Mouse (Mus musculus) embryonic facial prominence, embryonic 11.5 days (tissue): ENCODE measurements around the gene Isl2. TPM values are rescaled to one million over a fixed set of nuclear protein-coding genes. Genes with fewer than 3 reads are reported as not detected.

Source experiments
- ATAC-seq: fragments of 200-750 bp; cut with Nextera tagmentation; replicated peaks from 2 replicates; pipeline ENCODE4 v1.8.0; 2017; ENCODE audit warnings: low read depth; ENCODE audit not compliant: insufficient number of reproducible peaks, low FRiP score, low TSS enrichment
- DNase-seq: peaks from one replicate; pipeline ENCODE4 v3.0.0-alpha.2; 2015; ENCODE audit warnings: low spot score
- H3K27ac ChIP-seq: fragments of 300-500 bp; sonication (generic); replicated peaks from 2 replicates; pipeline ENCODE4 v1.5.1; 2014; ENCODE audit warnings: mild to moderate bottlenecking, low read depth, low read length, control low read depth
- H3K27me3 ChIP-seq: fragments of 300-500 bp; sonication (generic); 2 replicates; pipeline ENCODE4 v1.6.1; 2014; ENCODE audit warnings: mild to moderate bottlenecking, low read length, moderate library complexity, mixed read lengths; ENCODE audit not compliant: control insufficient read depth, insufficient read depth
- H3K36me3 ChIP-seq: fragments of 300-500 bp; sonication (generic); replicated peaks from 2 replicates; pipeline ENCODE4 v1.6.1; 2014; ENCODE audit warnings: low read depth, mild to moderate bottlenecking, low read length, moderate library complexity, mixed read lengths; ENCODE audit not compliant: control insufficient read depth, insufficient read depth
- H3K4me1 ChIP-seq: fragments of 300-500 bp; sonication (generic); 2 replicates; pipeline ENCODE4 v1.6.1; 2014; ENCODE audit warnings: low read length, mixed read lengths; ENCODE audit not compliant: control insufficient read depth, insufficient read depth
- H3K4me2 ChIP-seq: fragments of 300-500 bp; sonication (generic); 2 replicates; pipeline ENCODE4 v1.6.1; 2014; ENCODE audit warnings: low read depth, mild to moderate bottlenecking, control low read depth, low read length, moderate library complexity
- H3K4me3 ChIP-seq: fragments of 300-500 bp; sonication (generic); 2 replicates; pipeline ENCODE4 v1.5.1; 2014; ENCODE audit warnings: low read depth, low read length, control low read depth
- H3K9ac ChIP-seq: fragments of 300-500 bp; sonication (generic); replicated peaks from 2 replicates; pipeline ENCODE4 v1.6.1; 2014; ENCODE audit warnings: mild to moderate bottlenecking, control low read depth, low read length
- H3K9me3 ChIP-seq: fragments of 300-500 bp; sonication (generic); replicated peaks from 2 replicates; pipeline ENCODE4 v1.6.1; 2016; ENCODE audit warnings: mild to moderate bottlenecking, low read length, inconsistent platforms, mixed read lengths; ENCODE audit not compliant: control insufficient read depth
- WGBS: fragments of 180-500 bp; shearing (Covaris S2); extraction: QIAGEN DNeasy Blood & Tissue Kit; methylation state at CpG from one replicate; pipeline ENCODE4 v1.1.7; 2014; 5-methylcytosine and 5-hydroxymethylcytosine counted together
- polyA plus RNA-seq: library from polyadenylated mRNA; unstranded; fragments of >200 nt; fragmentation: Nextera tagmentation; extraction: Ambion mirVana; gene quantifications from 2 replicates; pipeline ENCODE4 v1.2.1, GENCODE M21; 2014

Gene Isl2
- polyA plus RNA-seq, 1 experiment from 2014 or later: 23.3 TPM

DNA sequence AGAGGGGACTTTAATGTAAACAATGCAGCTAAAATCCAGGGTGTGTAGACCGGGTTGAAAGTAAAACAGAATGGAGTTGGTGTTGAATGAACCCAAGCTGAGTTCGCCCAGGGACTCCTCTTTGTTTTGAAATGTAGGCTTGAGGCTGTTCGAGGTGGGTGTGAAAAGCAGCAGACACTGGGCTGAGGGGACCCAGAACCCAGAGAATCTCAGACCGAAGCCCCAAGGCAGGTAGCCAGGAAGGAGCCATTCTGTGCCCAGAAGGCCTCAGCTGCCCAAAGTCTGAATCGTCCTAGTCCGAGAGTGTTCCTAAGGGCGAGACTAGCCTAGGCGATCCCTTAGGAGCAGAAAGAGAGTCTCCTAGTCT lies 4.8 kb downstream of the Isl2 start:
- no peaks in the 10 kb centered on the region for H3K9me3 ChIP-seq
- H3K27ac ChIP-seq: no peak overlapping the region
- H3K4me3 ChIP-seq: peak overlapping the region; percentile 24
- WGBS: 4% methylated on average over 8 of the region's 8 CpGs
- no peak overlapping the region; the same call in 1 of the 2 replicates for H3K4me2 ChIP-seq
- H3K36me3 ChIP-seq: no peaks in the 10 kb centered on the region
- H3K27me3 ChIP-seq: peaks cover 60% of the 10 kb centered on the region
- no peak for ATAC-seq
- DNase-seq: peak; percentile 39
- H3K9ac ChIP-seq: peak overlapping the region; percentile 5
- peaks cover 10% of the 10 kb centered on the region for H3K4me1 ChIP-seq

- ATAC-seq: no peak
- no peak overlapping the region for H3K27ac ChIP-seq
- 1% methylated on average over 46 of the region's 46 CpGs for WGBS
- H3K27me3 ChIP-seq: peaks cover 55% of the 10 kb centered on the region
- peak overlapping the region; percentile 46 for H3K9ac ChIP-seq
- H3K4me2 ChIP-seq: peak overlapping the region; percentile 49
- H3K9me3 ChIP-seq: no peaks in the 10 kb centered on the region
- H3K4me3 ChIP-seq: peak overlapping the region; percentile 24
- no peaks in the 10 kb centered on the region for H3K36me3 ChIP-seq
- DNase-seq: peak; percentile 56
- peaks cover 10% of the 10 kb centered on the region for H3K4me1 ChIP-seq
Observed at GRCm38 (mm10) chr9:55543703-55544401, 5.4 kb downstream of the Isl2 start.

DNA sequence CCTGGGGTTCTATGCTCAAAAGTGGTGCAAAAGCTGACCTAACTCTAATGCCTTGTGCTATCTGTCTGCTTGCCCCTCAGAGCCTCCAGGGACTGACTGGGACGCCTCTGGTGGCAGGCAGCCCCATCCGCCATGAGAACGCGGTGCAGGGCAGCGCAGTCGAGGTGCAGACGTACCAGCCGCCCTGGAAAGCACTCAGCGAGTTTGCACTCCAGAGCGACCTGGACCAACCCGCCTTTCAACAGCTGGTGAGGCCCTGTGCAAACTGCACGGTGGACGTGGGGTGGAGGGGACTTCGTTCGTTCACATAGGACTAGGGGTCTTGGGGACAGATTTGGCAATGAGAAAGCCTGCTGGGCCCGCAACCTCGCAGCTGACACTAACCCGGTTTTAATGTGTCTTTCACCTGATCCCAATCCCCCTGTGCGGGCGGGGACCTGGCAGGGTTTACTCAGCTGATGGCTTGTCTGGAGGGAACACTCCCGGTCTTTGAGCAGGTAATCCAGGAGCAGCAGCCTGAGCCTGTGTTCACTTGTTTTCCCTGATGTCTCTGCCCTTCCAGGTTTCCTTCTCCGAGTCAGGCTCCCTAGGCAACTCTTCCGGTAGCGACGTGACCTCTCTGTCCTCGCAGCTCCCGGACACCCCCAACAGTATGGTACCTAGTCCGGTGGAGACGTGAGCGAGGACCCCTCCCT lies 6.5 kb downstream of the Isl2 start:
- peaks cover 10% of the 10 kb centered on the region for H3K4me1 ChIP-seq
- WGBS: 1% methylated on average over 30 of the region's 30 CpGs
- H3K4me3 ChIP-seq: peak overlapping the region; percentile 24
- ATAC-seq (no peak), DNase-seq (peak; percentile 38)
- 0 out of 2 replicates have a peak overlapping the region, but pooled peaks have one; percentile 28 for H3K27ac ChIP-seq
- H3K9ac ChIP-seq: peak overlapping the region; percentile 18
- peak overlapping the region; percentile 49 for H3K4me2 ChIP-seq
- no peaks in the 10 kb centered on the region for H3K36me3 ChIP-seq
- peaks cover 59% of the 10 kb centered on the region for H3K27me3 ChIP-seq
- no peaks in the 10 kb centered on the region for H3K9me3 ChIP-seq

- peaks cover 59% of the 10 kb centered on the region for H3K27me3 ChIP-seq
- peak overlapping the region; percentile 26 for H3K4me3 ChIP-seq
- WGBS: 4% methylated on average over 41 of the region's 41 CpGs
- H3K36me3 ChIP-seq: no peaks in the 10 kb centered on the region
- H3K4me1 ChIP-seq: peaks cover 10% of the 10 kb centered on the region
- H3K4me2 ChIP-seq: peak overlapping the region; percentile 54
- no peaks in the 10 kb centered on the region for H3K9me3 ChIP-seq
- DNase-seq (peak; percentile 26), ATAC-seq (no peak)
- 0 out of 2 replicates have a peak overlapping the region, but pooled peaks have one; percentile 28 for H3K27ac ChIP-seq
- H3K9ac ChIP-seq: no peak overlapping the region; the same call in 1 of the 2 replicates
Observed at GRCm38 (mm10) chr9:55545556-55546175, 7.2 kb downstream of the Isl2 start.

DNA sequence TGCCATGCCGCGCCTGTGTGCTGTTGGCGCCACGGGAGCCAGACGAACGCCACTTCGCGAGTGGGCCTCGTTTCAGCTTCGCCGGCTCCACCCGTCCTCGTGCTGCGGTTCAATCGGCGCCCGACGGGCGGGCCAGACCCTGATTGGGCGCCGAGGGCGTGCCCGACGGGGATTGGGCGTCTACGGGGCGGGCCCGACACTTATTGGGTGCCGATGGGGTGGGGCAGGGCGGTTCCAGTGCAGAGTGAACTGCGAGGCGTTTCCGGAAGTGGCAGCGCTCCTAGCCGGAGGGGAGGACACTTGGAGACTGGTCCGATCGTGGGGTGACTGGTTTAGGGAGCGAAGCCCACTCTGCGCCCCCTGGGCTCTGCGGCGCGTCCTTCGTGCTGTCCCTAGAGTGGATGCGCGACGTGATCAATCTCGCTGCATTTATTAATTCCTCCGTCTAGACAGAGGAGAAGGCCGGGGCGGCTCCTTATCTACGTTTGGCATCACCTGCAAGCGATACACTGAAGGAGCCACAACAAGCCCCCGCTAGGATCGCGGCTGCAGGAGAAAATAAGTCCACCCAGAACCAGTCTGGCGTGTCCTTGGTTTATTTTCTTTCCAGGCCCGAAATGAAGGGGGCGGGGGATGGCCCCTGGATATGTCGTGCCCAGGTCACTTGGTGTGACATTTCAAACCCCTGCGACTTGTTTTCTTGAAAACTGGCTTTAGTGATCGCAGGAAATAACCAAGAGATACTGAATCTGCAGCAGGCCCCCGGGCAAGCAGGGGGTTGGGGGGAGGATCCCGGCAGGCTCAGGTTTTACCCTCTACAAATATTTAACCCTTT lies 7.9 kb downstream of the Isl2 start:
- Histone ChIP-seq H3K4me2 (peak overlapping the region; percentile 54), H3K36me3 (no peaks in the 10 kb centered on the region), H3K27ac (peak overlapping the region; percentile 13; the same call in 1 of the 2 replicates), H3K9me3 (no peaks in the 10 kb centered on the region), H3K4me3 (peak overlapping the region; percentile 26), H3K4me1 (peaks cover 10% of the 10 kb centered on the region), H3K9ac (no peak overlapping the region), H3K27me3 (peaks cover 59% of the 10 kb centered on the region)
- WGBS: 2% methylated on average over 63 of the region's 63 CpGs
- peak; percentile 31; the same call in 1 of the 2 replicates for ATAC-seq
- DNase-seq: peak; percentile 72

- no peak overlapping the region; the same call in 1 of the 2 replicates for H3K9ac ChIP-seq
- 16% methylated on average over 3 of the region's 3 CpGs for WGBS
- H3K27ac ChIP-seq: no peak overlapping the region
- no peak overlapping the region for H3K4me3 ChIP-seq
- peaks cover 42% of the 10 kb centered on the region for H3K27me3 ChIP-seq
- H3K9me3 ChIP-seq: no peaks in the 10 kb centered on the region
- no peaks in the 10 kb centered on the region for H3K36me3 ChIP-seq
- H3K4me1 ChIP-seq: peaks cover 4% of the 10 kb centered on the region; the same call in 1 of the 2 replicates
- no peak for DNase-seq
- no peak for ATAC-seq
- no peak overlapping the region for H3K4me2 ChIP-seq
Observed at GRCm38 (mm10) chr9:55548871-55549270, 10.4 kb downstream of the Isl2 start.

GRCm38 (mm10) chr9:55549302-55549890 lies 10.9 kb downstream of the Isl2 start:
- H3K36me3 ChIP-seq: no peaks in the 10 kb centered on the region
- H3K4me3 ChIP-seq: no peak overlapping the region
- DNase-seq: peak; percentile 57
- peaks cover 4% of the 10 kb centered on the region; the same call in 1 of the 2 replicates for H3K4me1 ChIP-seq
- no peak overlapping the region for H3K27ac ChIP-seq
- H3K9ac ChIP-seq: no peak overlapping the region; the same call in 1 of the 2 replicates
- ATAC-seq: no peak
- 4% methylated on average over 16 of the region's 16 CpGs for WGBS
- no peaks in the 10 kb centered on the region for H3K9me3 ChIP-seq
- no peak overlapping the region; the same call in 1 of the 2 replicates for H3K4me2 ChIP-seq
- H3K27me3 ChIP-seq: peaks cover 38% of the 10 kb centered on the region
